Mouse (Mus musculus) cerebellum, adult 8-10 months (tissue): ENCODE results near the gene Rab1a.

Source experiments
- DNase-seq: peaks from one replicate; pipeline ENCODE4 v3.0.0; 2022

Rab1a gene

DNA sequence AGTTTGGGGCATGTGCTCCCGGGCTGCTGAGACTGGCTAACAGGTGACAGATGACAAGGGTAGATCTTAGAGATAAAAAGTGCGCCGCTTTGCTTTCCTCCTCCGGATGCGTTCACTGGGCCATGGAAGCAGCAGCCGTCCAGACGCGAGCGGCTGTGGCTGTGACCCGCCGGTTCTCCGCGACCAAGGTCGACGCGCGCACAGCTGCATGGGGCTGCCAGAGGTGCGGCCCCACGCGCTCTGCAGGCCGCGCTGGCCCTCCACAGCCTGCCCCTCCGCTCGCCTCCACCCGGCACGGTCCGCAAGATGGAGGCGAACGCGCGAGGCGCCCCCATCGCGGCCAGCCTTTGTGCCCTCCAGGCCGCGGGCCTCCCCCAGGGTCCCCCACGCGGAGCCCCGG is 47.6 kb downstream of the Rab1a start:
- DNase-seq, result no peak

- DNase-seq, result peak; percentile 94
These were observed 48.3 kb downstream of the Rab1a start, which contains the start of gene Cep68 for GRCm38 (mm10) chr11:20249296-20250110. TSS of gene Cep68 (minus strand) at chr11:20249429.

- DNase-seq, result no peak
These were observed 49.4 kb downstream of the Rab1a start for GRCm38 (mm10) chr11:20250476-20251178.

GRCm38 (mm10) chr11:20253088-20253487 is 51.9 kb downstream of the Rab1a start:
- DNase-seq, result no peak

DNA sequence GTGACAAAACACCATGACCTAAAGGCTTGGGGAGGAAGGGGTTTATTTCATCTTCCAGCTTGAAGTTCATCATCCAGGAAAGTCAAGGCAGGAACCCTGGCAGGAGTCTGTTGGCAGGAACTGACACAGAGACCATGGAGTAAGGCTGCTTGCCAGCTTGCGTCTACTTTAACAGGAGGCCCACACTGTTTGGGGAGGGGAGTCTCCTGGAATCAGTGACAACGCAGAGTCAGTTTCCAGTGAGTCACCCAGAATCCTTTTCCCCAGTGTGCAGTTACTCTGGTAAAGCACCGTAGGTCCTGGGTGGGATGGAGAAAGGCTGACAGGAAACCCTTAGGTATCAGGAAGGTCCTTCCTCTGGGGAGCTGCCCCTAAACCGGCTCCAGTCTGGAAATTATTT is 53.6 kb downstream of the Rab1a start:
- DNase-seq, result no peak

- no peak for DNase-seq
These were observed 61.6 kb downstream of the Rab1a start for GRCm38 (mm10) chr11:20262628-20263380.

- no peak for DNase-seq
These were observed 68.7 kb downstream of the Rab1a start for GRCm38 (mm10) chr11:20269885-20270284.

GRCm38 (mm10) chr11:20275974-20276373 is 74.7 kb downstream of the Rab1a start:
- DNase-seq, result no peak
